Mouse (Mus musculus) embryonic facial prominence, embryonic 12.5 days (tissue): ENCODE results near the gene Itpr3. TPM values are rescaled to one million over a fixed set of nuclear protein-coding genes. Genes with fewer than 3 reads are reported as not detected.

Experiments used
- ATAC-seq: fragments of 200-750 bp; cut with Nextera tagmentation; 2 replicates; pipeline ENCODE4 v1.8.0; 2017; ENCODE audit not compliant: insufficient number of reproducible peaks, insufficient read depth, low FRiP score, low TSS enrichment
- H3K27ac ChIP-seq: fragments of 300-500 bp; sonication (generic); 2 replicates; pipeline ENCODE4 v1.5.1; 2016; ENCODE audit warnings: mild to moderate bottlenecking
- H3K27me3 ChIP-seq: fragments of 300-500 bp; sonication (generic); 2 replicates; pipeline ENCODE4 v1.6.1; 2016; ENCODE audit warnings: mild to moderate bottlenecking, moderate library complexity
- H3K36me3 ChIP-seq: fragments of 300-500 bp; sonication (generic); 2 replicates; pipeline ENCODE4 v1.6.1; 2016; ENCODE audit warnings: mild to moderate bottlenecking
- H3K4me1 ChIP-seq: fragments of 300-500 bp; sonication (generic); 2 replicates; pipeline ENCODE4 v1.6.1; 2016
- H3K4me2 ChIP-seq: fragments of 300-500 bp; sonication (generic); replicated peaks from 2 replicates; pipeline ENCODE4 v1.6.1; 2016; ENCODE audit warnings: mild to moderate bottlenecking, moderate library complexity
- H3K4me3 ChIP-seq: fragments of 300-500 bp; sonication (generic); 2 replicates; pipeline ENCODE4 v1.5.1; 2016; ENCODE audit warnings: mild to moderate bottlenecking
- H3K9ac ChIP-seq: fragments of 300-500 bp; sonication (generic); 2 replicates; pipeline ENCODE4 v1.6.1; 2016; ENCODE audit warnings: mild to moderate bottlenecking, moderate library complexity
- H3K9me3 ChIP-seq: fragments of 300-500 bp; sonication (generic); 2 replicates; pipeline ENCODE4 v1.6.1; 2016; ENCODE audit warnings: mild to moderate bottlenecking, moderate library complexity
- WGBS: fragments of 180-500 bp; shearing (Covaris S2); methylation state at CpG from one replicate; pipeline ENCODE4 v1.1.7; 2016; 5-methylcytosine and 5-hydroxymethylcytosine counted together
- polyA plus RNA-seq: library from polyadenylated mRNA; unstranded; fragments of >200 nt; fragmentation: Nextera tagmentation; extraction: Ambion mirVana; gene quantifications from 2 replicates; pipeline ENCODE4 v1.2.1, GENCODE M21; 2016

The Itpr3 gene
- polyA plus RNA-seq, 1 experiment from 2014 or later: 3.2 TPM

DNA sequence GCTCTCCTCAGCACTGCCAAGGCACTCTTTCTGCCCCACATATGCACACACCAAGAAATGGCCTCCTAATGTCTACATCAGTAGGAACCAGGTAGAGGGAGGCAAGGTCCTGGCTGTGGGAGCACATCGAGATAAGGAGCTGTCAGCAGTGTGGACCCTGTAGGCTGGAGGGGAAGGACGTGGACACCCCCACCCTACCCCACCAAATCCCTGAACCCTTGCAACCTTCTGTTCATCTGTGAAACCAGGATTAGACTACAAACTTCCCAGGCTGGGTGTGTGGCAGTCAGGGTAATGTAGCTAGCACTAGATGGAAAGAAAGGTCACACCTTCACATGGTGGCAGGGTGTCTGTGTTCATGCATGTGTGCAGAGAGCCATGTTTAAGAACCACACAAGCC lies 66.0 kb downstream of the Itpr3 start:
- ATAC-seq: no peak
- Histone ChIP-seq H3K27ac (no peak overlapping the region), H3K4me1 (peaks cover 17% of the 10 kb centered on the region), H3K27me3 (no peaks in the 10 kb centered on the region), H3K4me2 (no peak overlapping the region), H3K9ac (no peak overlapping the region), H3K36me3 (peaks cover 54% of the 10 kb centered on the region), H3K4me3 (no peak overlapping the region), H3K9me3 (no peaks in the 10 kb centered on the region)
- WGBS: 95% methylated on average over 2 of the region's 2 CpGs

DNA sequence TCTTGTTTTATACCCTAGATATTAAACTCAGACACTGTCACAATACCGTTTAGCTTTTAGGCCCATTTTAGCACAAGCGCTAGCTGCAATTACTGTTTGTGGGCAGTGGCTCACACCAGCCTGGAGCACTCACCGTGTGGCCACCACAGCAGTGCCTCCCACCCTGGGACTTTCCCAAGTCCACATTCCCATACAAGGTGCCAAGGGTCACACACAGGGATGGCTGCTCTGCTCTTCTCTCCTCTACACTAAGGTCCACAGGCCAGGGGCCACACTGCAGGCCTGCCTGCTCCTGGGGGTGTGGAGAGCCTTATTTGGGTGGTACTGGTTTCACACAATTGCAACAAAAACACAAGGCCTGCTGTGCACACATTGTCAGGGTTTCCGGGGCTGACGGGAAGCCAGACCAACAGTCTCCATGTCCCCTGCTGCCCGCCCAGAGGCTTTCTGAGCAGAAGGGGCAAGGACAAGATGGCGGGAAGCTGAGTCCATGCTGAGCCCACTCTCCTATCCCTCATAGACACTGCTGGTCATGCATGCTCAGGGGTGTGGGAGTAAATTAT lies 66.8 kb downstream of the Itpr3 start:
- Histone ChIP-seq H3K9ac (no peak overlapping the region), H3K36me3 (peaks cover 54% of the 10 kb centered on the region), H3K4me3 (no peak overlapping the region), H3K4me1 (peaks cover 17% of the 10 kb centered on the region), H3K27me3 (no peaks in the 10 kb centered on the region), H3K27ac (peak overlapping the region; percentile 30; the same call in 1 of the 2 replicates), H3K4me2 (no peak overlapping the region), H3K9me3 (no peaks in the 10 kb centered on the region)
- WGBS: 83% methylated on average over 7 of the region's 7 CpGs
- no peak for ATAC-seq

DNA sequence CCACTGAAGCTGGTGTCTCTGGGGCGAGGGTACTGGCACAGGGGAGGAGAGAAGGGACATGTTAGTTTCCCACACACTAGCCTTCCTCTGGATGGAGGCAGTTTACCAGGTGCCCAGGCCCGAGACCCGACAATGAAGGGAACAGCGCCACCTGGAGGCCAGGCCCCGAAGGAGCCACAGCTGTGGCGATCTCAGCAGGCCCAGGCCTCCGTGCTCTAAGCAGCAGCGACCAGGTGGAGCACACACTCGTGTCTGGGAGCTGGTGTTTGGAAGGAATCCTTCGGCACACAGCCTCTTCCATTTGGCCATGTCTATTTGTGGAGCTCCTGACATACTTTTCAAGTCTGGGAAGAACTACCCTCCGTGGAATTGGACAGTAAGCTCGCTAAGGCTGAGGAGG lies 68.1 kb downstream of the Itpr3 start:
- H3K9me3 ChIP-seq: no peaks in the 10 kb centered on the region
- 0 out of 2 replicates have a peak overlapping the region, but pooled peaks have one; percentile 27 for H3K9ac ChIP-seq
- no peak overlapping the region for H3K4me3 ChIP-seq
- H3K4me1 ChIP-seq: peaks cover 20% of the 10 kb centered on the region
- no peak overlapping the region for H3K4me2 ChIP-seq
- ATAC-seq: no peak
- no peaks in the 10 kb centered on the region for H3K27me3 ChIP-seq
- H3K27ac ChIP-seq: no peak overlapping the region
- WGBS: 37% methylated on average over 12 of the region's 12 CpGs
- peaks cover 55% of the 10 kb centered on the region for H3K36me3 ChIP-seq

DNA sequence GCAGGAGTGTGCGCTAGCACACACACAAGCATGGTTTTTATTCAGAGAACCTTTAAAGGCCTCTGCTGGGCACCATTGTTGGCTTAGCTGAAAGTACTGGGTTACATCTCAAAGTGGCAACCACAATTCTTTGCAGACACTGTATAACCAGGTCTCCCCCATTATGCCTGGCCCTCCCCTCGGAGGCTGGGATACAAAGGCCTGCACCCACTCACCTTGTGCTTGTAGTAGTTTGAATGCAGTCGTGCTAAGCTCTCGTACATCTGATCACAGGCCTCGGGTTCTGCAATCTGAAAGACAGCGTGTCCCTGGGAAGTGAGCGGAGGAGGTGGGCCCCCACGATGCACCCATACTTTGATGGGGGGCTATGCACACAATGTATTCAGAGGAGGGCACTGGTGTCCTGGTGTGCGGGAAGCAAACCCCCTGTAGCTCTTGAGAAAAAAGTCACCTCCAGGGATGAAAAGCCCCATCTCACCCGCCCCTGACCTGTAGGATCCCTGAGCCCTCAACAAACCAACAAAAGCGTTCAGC lies 68.6 kb downstream of the Itpr3 start:
- Histone ChIP-seq H3K4me2 (no peak overlapping the region), H3K9ac (0 out of 2 replicates have a peak overlapping the region, but pooled peaks have one; percentile 27), H3K27me3 (no peaks in the 10 kb centered on the region), H3K4me3 (no peak overlapping the region), H3K4me1 (peaks cover 20% of the 10 kb centered on the region), H3K27ac (no peak overlapping the region), H3K9me3 (no peaks in the 10 kb centered on the region), H3K36me3 (peaks cover 55% of the 10 kb centered on the region)
- no peak for ATAC-seq
- 81% methylated on average over 11 of the region's 11 CpGs for WGBS

DNA sequence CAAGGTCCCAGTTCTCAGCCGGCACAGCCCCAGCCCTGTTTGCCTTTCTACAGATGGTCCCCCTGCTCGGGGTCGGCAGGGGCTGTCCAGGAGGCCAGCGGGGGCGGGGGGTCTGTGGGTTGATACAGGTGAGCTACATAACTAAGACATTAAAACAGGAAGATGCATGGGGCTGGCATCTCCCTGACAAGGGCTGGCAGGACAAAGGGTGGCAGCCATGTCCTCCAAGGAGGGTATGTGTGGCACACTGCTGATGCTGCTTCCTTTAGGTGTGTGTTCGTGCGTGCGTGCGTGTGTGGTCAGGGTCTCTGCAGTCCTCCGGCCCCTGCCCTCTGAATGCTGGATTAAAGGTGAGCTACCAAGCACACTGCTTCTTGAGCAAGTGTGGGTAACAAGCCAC lies 69.9 kb downstream of the Itpr3 start:
- H3K27me3 ChIP-seq: no peaks in the 10 kb centered on the region
- peaks cover 25% of the 10 kb centered on the region for H3K4me1 ChIP-seq
- no peaks in the 10 kb centered on the region for H3K9me3 ChIP-seq
- WGBS: 84% methylated on average over 10 of the region's 10 CpGs
- no peak overlapping the region for H3K4me3 ChIP-seq
- no peak for ATAC-seq
- peaks cover 45% of the 10 kb centered on the region for H3K36me3 ChIP-seq
- no peak overlapping the region for H3K9ac ChIP-seq
- no peak overlapping the region for H3K27ac ChIP-seq
- H3K4me2 ChIP-seq: no peak overlapping the region

DNA sequence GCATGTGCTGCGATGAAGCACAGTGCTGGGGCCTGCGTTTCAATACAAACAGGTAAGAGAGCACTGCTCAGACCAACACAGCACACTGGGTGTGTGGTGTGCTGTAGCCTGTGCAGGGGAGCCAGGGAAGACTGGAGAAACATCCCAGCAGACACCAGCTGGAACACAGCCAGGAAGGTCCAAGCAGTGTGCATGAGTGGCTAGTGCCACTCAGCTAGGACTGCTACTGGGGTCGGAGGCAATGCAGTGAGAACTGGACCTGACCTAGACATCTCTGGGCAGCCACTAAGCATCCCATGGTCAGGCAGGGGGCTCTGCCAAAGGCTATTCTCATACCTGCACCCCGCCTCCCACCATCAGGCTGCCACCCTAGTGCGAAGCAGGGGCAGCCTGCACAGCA lies 71.1 kb downstream of the Itpr3 start:
- no peaks in the 10 kb centered on the region for H3K27me3 ChIP-seq
- H3K4me2 ChIP-seq: no peak overlapping the region
- H3K4me3 ChIP-seq: no peak overlapping the region
- WGBS: 90% methylated on average over 5 of the region's 5 CpGs
- H3K9me3 ChIP-seq: no peaks in the 10 kb centered on the region
- H3K36me3 ChIP-seq: peaks cover 33% of the 10 kb centered on the region
- H3K9ac ChIP-seq: no peak overlapping the region
- no peak for ATAC-seq
- H3K4me1 ChIP-seq: peaks cover 35% of the 10 kb centered on the region
- H3K27ac ChIP-seq: no peak overlapping the region

DNA sequence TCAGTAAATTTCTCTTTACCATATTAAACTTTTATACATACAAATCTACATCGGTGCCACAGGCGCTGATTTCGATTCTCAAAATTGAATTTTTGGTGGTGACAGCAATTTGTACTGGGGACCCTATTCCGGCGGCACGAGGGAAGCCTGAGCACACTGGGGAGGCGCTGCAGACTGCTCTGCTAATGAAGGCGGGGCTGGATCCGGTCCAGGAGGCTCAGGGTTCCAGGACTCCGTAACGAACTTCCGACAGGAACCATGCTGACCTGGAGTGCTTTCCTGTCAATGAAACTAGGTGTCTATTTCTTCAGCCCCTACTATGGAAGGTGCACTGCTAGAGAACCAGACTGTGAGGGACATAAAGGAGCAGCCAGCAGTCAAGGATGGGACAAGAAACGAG lies 72.2 kb downstream of the Itpr3 start:
- Histone ChIP-seq H3K9me3 (no peaks in the 10 kb centered on the region), H3K36me3 (peaks cover 22% of the 10 kb centered on the region), H3K27me3 (no peaks in the 10 kb centered on the region), H3K9ac (peak overlapping the region; percentile 3; the same call in 1 of the 2 replicates), H3K4me1 (peaks cover 38% of the 10 kb centered on the region), H3K4me2 (no peak overlapping the region), H3K27ac (no peak overlapping the region), H3K4me3 (no peak overlapping the region)
- no peak for ATAC-seq
- WGBS: 84% methylated on average over 13 of the region's 13 CpGs

DNA sequence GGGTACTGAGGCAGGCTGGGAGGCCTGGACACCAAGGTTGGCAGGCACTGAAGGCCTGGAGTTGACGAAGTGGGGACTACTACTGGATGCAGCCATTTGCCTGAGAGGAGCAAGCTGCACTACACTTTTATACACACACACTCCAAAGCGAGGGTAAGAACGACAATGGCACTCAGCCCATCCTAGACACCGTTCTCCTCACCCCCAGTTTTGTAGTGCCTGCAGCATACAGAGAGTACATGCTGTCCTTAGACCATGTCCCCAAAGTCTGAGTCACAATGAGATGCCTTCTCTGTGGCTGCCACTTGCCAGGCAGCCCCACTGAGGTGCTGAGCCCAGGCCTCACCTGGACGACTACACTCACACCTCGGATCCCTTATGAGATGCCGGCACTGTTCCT lies 72.7 kb downstream of the Itpr3 start:
- H3K27ac ChIP-seq: no peak overlapping the region
- no peaks in the 10 kb centered on the region for H3K9me3 ChIP-seq
- H3K4me1 ChIP-seq: peaks cover 38% of the 10 kb centered on the region
- 0 out of 2 replicates have a peak overlapping the region, but pooled peaks have one; percentile 3 for H3K9ac ChIP-seq
- no peaks in the 10 kb centered on the region for H3K27me3 ChIP-seq
- H3K36me3 ChIP-seq: peaks cover 21% of the 10 kb centered on the region
- H3K4me2 ChIP-seq: no peak overlapping the region
- no peak overlapping the region for H3K4me3 ChIP-seq
- no peak for ATAC-seq
- 86% methylated on average over 7 of the region's 7 CpGs for WGBS

DNA sequence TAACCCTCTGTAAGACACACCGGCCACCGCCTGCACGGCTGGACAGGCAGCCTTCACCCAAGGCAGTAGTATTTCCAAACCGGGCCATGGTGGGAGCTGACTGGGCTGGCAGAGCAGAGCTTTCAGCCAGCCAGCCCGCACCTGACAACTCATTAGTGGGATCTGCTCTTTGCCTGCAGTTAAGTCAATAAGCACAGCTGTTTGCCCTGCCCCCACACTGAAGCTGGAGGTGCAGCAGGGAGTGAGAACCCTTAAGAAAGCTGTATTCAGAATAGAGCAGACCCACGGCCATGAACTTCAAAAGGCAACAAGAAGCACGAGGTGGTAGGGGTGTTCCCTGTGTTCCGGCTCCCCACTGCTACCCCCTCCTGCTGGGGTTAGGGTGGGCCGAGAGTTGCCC lies 73.1 kb downstream of the Itpr3 start:
- Histone ChIP-seq H3K27me3 (no peaks in the 10 kb centered on the region), H3K4me3 (no peak overlapping the region), H3K9me3 (no peaks in the 10 kb centered on the region), H3K36me3 (peaks cover 17% of the 10 kb centered on the region; the same call in 1 of the 2 replicates), H3K4me2 (no peak overlapping the region), H3K9ac (no peak overlapping the region), H3K4me1 (peaks cover 38% of the 10 kb centered on the region), H3K27ac (0 out of 2 replicates have a peak overlapping the region, but pooled peaks have one; percentile 30)
- 59% methylated on average over 9 of the region's 9 CpGs for WGBS
- no peak for ATAC-seq

DNA sequence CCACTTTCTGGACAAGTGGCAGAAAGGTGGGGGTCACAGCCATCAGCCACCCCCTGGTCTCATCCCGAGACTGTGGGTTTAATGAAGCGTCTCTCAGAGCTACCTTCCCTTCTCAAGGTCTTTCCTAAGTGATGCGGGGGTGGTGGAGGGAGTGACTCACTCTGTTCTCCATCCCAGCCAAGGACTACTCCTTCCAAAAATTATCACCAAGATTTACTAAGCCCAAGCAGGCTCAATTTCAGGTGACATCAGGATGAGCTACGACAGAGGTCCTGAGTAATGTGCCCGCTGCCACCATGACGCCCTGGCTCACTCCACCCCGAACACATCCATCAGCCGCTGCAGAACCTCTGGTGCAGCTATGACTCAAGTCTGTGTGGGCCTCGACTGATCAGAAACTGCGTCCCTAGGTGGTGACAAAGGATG lies 74.1 kb downstream of the Itpr3 start:
- no peak overlapping the region for H3K27ac ChIP-seq
- no peak overlapping the region for H3K9ac ChIP-seq

DNA sequence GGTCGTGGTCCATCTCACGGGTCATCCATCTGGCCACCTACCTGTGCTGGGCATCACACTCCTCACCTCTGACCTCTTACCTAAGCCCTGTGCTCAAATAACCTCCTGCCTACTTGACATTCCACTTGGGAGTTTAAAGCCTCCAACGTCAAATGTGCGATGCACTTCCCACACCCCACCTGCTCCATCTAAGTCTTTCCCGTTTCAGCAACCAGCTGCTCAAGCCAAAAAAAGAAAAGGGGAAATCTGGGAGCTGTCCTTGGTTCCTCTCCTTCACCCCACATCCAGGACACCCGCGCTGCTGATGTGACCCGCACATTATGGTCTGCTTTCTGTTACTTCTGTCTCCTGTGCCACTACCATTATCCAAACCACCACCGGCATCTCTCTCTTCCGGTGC lies 75.1 kb downstream of the Itpr3 start:
- 90% methylated on average over 10 of the region's 10 CpGs for WGBS
- Histone ChIP-seq H3K4me2 (no peak overlapping the region), H3K9ac (no peak overlapping the region), H3K4me3 (no peak overlapping the region), H3K27ac (no peak overlapping the region), H3K27me3 (no peaks in the 10 kb centered on the region), H3K9me3 (no peaks in the 10 kb centered on the region), H3K36me3 (peaks cover 10% of the 10 kb centered on the region; the same call in 1 of the 2 replicates), H3K4me1 (peaks cover 36% of the 10 kb centered on the region)
- ATAC-seq: no peak

More for the DNA sequence above, 74.1 kb downstream of the Itpr3 start:
- no peaks in the 10 kb centered on the region for H3K9me3 ChIP-seq
- 89% methylated on average over 10 of the region's 10 CpGs for WGBS
- ATAC-seq: no peak
- no peak overlapping the region for H3K4me3 ChIP-seq
- H3K4me2 ChIP-seq: no peak overlapping the region
- no peaks in the 10 kb centered on the region for H3K27me3 ChIP-seq
- H3K4me1 ChIP-seq: peaks cover 36% of the 10 kb centered on the region
- peaks cover 12% of the 10 kb centered on the region; the same call in 1 of the 2 replicates for H3K36me3 ChIP-seq

DNA sequence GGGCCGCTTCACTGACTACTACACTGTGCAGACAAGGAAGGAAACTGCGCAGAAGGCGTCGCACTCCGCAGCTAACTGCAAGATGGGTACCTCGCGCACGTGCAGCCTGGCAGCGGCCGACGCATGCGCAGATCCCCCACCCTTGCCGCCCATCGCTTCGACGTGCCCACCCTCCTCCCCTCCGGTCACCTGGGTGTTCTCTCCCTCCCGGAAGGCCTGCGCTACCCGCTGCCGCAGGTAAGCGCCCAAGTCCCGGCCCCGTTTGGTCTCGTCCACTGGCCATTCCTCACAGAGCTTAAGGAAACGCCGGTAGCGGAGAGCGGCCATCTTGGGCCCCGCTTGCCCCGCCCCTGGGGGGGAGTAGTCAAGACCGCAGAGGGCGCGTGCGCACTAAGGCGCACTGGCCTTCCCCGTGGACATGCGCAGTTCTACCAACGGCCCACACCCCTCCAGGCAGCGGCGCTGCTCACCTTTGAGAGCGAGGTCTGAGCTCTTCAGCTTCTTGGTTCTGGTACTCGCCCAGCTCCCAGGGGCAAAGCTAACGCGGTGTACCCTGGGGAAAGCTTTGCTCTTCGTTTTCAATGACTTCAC lies 76.5 kb downstream of the Itpr3 start, which contains the start of gene Uqcc2:
TSS of gene Uqcc2 (minus strand) at position 366 of the 591 bp plus-strand sequence.
- no peaks in the 10 kb centered on the region for H3K27me3 ChIP-seq
- H3K4me2 ChIP-seq: peak within 1 kb of the TSS; percentile 56
- H3K4me3 ChIP-seq: peak within 1 kb of the TSS; percentile 65
- peak; percentile 89 for ATAC-seq
- peak within 1 kb of the TSS; percentile 63 for H3K9ac ChIP-seq
- H3K4me1 ChIP-seq: peaks cover 36% of the 10 kb centered on the region
- peaks cover 6% of the 10 kb centered on the region; the same call in 1 of the 2 replicates for H3K36me3 ChIP-seq
- H3K9me3 ChIP-seq: no peaks in the 10 kb centered on the region
- peak within 1 kb of the TSS; percentile 70 for H3K27ac ChIP-seq
- WGBS: 1% methylated on average over 46 of the region's 46 CpGs
